Mouse (Mus musculus): ENCODE results near the gene Dydc1.
A peak's percentile ranks its signal among the peaks of the same experiment; 100 is the strongest.
"Not testable (repeated sequence)": the region's sequence is repeated elsewhere in the genome, so short reads cannot be mapped to it uniquely, and the experiment has no call there.

Dydc1 gene

GRCm38 (mm10) chr14:41072229-41072943 lies at the start of gene Dydc1:
Gene Dydc1, plus strand, starts transcription at chr14:41072911.
- peak; percentile 66 for DNase-seq

- DNase-seq = no peak
Observed at GRCm38 (mm10) chr14:41025087-41025486, 47.6 kb upstream of the Dydc1 start.

- no peak for DNase-seq
Observed at GRCm38 (mm10) chr14:41025594-41026284, 47.0 kb upstream of the Dydc1 start.

GRCm38 (mm10) chr14:41029303-41029702 lies 43.4 kb upstream of the Dydc1 start:
- no peak for DNase-seq

GRCm38 (mm10) chr14:41030989-41031513 lies 41.7 kb upstream of the Dydc1 start:
- DNase-seq = no peak

- DNase-seq = peak; percentile 84
Observed at GRCm38 (mm10) chr14:41033135-41034110, 39.3 kb upstream of the Dydc1 start.

GRCm38 (mm10) chr14:41035146-41035798 lies 37.4 kb upstream of the Dydc1 start:
- peak; percentile 75 for DNase-seq

- DNase-seq = no peak
Observed at GRCm38 (mm10) chr14:41047402-41047801, 25.3 kb upstream of the Dydc1 start.

- no peak for DNase-seq
Observed at GRCm38 (mm10) chr14:41050471-41050870, 22.2 kb upstream of the Dydc1 start.

- peak; percentile 12 for DNase-seq
Observed at GRCm38 (mm10) chr14:41052481-41052880, 20.2 kb upstream of the Dydc1 start.

GRCm38 (mm10) chr14:41053190-41053589 lies 19.5 kb upstream of the Dydc1 start:
- not testable (repeated sequence) for DNase-seq

- DNase-seq = no peak
Observed at GRCm38 (mm10) chr14:41065168-41065567, 7.5 kb upstream of the Dydc1 start.

GRCm38 (mm10) chr14:41066416-41066815 lies 6.3 kb upstream of the Dydc1 start:
- no peak for DNase-seq

- DNase-seq = no peak
Observed at GRCm38 (mm10) chr14:41069108-41069507, 3.6 kb upstream of the Dydc1 start, which contains the start of gene Dydc2. Gene Dydc2, minus strand, starts transcription at chr14:41069208.

- DNase-seq = no peak
Observed at GRCm38 (mm10) chr14:41070343-41070742, 2.4 kb upstream of the Dydc1 start.

GRCm38 (mm10) chr14:41072944-41073275 lies 199 bp downstream of the Dydc1 start:
- no peak for DNase-seq

GRCm38 (mm10) chr14:41082408-41082807 lies 9.7 kb downstream of the Dydc1 start:
- DNase-seq = no peak

- peak; percentile 11 for DNase-seq
Observed at GRCm38 (mm10) chr14:41087509-41087908, 14.8 kb downstream of the Dydc1 start.

- DNase-seq = peak; percentile 42
Observed at GRCm38 (mm10) chr14:41090777-41091176, 18.1 kb downstream of the Dydc1 start.

GRCm38 (mm10) chr14:41094114-41094513 lies 21.4 kb downstream of the Dydc1 start:
- DNase-seq = no peak

GRCm38 (mm10) chr14:41096296-41096860 lies 23.7 kb downstream of the Dydc1 start:
- DNase-seq = no peak

- no peak for DNase-seq
Observed at GRCm38 (mm10) chr14:41098726-41099125, 26.0 kb downstream of the Dydc1 start.

Data from lung, postnatal 14 days (tissue).